Mouse (Mus musculus) heart, postnatal 10 days (tissue): ENCODE measurements around the gene Ap1s1. TPM values are rescaled to one million over a fixed set of nuclear protein-coding genes. Genes with fewer than 3 reads are reported as not detected.

Experiments used
- DNase-seq, 2 experiments: peaks; one replicate each; pipeline ENCODE4 v3.0.0; 2021
- intact Hi-C: fragments of 180-260 bp; cut with DNase I; formaldehyde crosslinking; loops from one replicate; pipeline ENCODE4 v1.15.1; 2025
- microRNA-seq, 2 experiments: library from miRNA; unstranded; fragments of <30 nt; microRNA quantifications; one replicate each; pipeline ENCODE4 v1.2.0; 2022
- total RNA-seq, 2 experiments: library from RNA; stranded (reverse); gene quantifications; 2 replicates each; pipeline ENCODE4 v1.2.3; 2021

Gene Ap1s1
- total RNA-seq, 2 experiments from 2014 or later: 59.7 to 65.0 TPM

DNA sequence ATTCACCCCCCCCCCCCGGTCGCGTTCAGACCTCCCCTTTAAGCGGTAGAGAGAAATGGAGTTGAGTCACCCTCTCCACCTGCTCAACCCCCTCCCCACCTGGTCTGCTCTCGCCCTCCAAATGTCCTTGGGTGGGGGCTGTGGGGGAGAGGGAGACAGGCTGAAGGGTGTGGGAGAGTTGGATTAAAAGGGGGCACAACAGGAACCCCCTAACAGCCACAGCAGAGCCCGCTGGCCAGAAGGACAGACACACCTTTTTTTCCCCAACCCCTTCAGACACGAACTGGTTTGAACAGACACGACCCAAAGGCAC lies 16.7 kb downstream of the Ap1s1 start:
- intact Hi-C loops: no loop called here
- DNase-seq: no peak

DNA sequence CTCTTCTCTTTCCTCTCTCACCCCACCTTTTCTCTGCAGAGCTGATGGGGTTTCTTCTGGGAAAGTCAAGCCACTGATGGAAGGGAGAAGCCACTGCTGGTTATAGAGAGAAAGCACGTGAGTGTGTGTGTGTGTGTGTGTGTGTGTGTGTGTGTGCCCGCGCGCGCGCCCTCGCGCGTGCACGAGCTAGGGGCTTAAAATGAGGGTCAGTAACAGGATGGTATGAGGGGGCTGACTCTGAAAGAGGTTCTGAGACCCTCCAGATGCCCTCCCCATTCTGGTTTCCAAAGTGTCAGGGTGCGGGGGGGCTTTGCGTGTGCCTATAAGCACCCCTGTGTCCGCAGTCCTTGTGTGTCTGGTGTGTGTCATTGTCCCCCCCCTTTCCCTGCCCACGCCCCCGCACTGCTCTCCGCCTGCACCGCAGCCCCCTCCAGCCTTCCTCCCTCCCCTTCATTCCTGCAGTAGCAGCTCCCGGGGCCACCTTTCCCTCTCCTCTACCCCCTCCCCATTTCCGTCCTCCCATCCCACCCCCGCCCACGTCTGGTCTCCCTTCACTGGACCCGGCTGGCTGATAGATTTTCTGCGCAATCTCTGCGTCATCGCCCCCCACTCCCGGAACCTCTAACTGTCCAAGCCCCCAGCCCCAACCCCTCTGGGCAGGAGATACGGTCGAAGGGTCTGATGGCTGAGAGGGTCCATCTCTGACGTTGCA lies 17.2 kb downstream of the Ap1s1 start:
- no peak for DNase-seq
- intact Hi-C loops: no loop called here

DNA sequence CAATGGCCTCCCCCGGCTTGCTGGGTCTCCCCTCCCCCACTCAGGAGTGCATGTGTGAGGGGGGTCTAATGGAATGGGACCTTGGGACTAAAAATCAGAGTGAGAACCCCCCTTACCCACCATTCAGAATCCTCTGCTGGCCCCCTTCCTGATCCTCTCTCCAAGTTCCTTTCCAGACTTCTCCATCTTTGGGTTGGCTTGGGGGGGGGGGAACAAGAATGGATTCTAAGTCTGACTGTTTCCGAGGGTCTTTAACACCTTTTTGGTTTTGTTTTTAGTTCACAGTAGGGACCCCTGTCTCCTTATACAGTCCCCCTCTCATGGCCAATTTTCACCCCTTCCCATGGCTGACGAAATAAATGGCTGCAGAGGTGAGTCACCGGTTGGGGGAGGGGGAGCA lies 19.8 kb downstream of the Ap1s1 start, which contains the start of gene Vgf:
TSS of gene Vgf (plus strand) at position 301 of the 400 bp plus-strand sequence.
- intact Hi-C loops: no loop called here
- no peak for DNase-seq

DNA sequence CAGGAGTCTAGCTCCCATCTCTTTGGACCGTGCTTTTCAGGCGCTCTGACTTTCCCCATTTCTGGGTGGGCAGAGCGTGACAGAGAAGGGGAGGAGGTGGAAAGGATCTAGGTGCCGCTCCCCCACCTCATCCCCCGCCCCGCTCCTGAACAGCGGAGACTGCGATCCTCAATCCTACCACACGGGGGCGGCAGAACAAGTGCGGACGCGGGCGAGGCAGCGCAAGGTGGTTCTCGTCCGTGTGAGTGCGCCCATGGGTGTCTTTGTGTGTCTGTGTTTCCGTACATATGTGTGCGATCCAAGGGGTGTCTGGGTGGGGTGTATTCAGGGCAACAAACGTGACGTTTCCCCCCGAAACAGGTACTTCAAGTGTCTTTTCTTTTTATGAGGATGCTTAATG lies 20.8 kb downstream of the Ap1s1 start:
- intact Hi-C loops: loop anchor here (1.0 to 2.0 kb wide), 2 partner anchors 38 to 82 kb away; no protein-coding TSS in a partner anchor
- DNase-seq: peak; percentile 77 to 89

DNA sequence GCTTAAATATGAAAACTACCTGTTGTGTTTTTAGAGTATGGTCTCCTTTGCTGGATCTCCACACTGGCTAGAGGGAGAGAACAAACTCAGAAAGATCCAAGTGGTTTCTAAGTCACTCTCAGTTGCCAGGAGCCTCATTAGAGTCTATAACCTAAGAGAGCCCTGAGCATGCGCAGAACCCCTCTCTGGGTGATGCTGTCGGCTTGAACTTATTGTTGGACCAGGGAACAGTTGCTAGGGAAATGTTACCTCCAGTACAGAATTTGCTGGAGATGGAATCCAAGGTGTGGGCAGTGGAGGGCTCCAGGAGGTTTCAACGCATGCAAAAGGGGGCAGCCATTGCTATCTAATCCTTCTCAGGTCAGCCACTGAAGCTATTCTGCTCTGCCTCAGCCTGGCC lies 21.6 kb downstream of the Ap1s1 start:
- no peak for DNase-seq
- intact Hi-C loops: loop anchor here (2.0 kb wide), 1 partner anchor 38 kb away; no protein-coding TSS in a partner anchor

DNA sequence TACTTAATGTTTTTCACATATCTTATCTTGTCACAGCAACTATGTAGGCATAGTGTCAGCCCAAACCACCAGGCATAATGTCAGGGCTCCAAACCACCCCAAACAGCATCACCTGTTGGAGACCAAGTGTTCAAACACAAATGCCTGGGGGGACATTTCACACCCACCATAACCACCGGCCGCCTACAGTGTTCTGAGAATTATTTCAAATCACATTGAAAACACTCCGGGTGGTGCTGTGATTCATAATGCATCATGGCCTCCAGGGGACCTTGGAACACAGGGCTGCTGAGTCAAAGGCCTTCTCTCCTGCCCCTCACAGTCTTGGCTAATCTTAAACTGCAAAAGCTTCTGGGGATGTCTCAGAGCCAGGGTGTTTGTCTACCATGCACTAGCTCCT lies 30.0 kb downstream of the Ap1s1 start:
- intact Hi-C loops: no loop called here
- DNase-seq: no peak

DNA sequence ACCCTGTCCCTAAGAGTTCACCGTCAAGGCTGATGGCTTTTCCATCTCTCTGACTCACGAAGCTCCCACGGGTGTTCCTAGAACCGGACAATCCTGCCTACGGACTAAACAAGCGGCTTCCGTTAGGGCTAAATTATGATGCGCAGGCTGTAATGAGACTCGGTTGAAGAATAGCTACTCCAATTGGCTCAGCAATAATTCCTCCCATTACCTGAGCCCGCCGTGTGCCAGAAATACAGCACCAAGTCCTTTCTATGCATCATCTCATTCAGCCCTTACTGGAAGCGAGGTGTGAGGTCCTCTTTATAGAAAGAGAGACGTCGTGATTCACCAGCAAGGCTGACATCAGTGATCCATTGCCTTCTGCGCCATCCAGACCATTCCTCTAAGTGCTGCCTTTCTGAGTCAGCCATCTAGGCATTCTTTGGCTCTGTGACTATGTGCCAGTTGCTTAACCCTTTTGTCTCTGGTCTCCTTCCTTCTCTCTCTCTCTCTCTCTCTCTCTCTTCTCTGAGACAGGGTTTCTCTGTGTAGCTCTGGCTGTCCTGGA lies 33.5 kb downstream of the Ap1s1 start:
- intact Hi-C loops: no loop called here
- DNase-seq: no peak

DNA sequence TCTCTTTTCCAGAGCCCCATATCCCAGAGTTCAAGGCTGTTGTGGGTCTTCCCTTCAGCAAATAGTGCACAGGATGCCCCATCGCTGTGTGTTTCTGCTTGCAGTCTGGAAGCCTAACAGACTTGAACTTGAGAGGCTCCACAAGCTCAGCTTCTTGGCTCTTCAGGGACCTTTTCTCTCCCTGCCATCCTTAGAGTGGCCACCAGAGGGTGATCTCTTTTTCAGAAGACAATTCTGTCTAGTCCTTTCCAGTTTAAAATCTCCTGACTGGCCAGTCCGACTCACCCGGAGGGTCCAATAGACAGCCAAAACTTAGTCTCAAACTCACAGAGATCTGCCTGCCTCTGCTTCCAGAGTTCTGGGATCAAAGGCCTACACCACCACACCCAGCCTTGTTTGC lies 35.9 kb downstream of the Ap1s1 start:
- intact Hi-C loops: no loop called here
- peak; percentile 56 to 72 for DNase-seq

DNA sequence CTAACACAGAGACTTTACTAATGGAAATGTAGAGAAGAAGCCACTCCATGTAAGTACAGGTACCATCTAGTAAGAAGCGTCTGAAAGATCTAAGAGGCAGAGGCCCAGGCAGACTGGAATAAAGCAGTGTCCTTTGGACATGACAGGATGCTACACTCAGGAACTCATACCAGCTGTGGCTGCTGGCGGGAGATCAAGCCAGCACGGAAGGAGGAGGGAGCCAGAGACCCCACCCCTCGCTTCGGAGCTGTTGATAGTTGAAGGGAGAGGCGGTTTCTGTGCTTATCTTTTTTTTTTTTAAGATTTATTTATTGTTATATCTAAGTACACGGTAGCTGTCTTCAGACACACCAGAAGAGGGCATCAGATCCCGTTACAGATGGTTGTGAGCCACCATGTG lies 38.7 kb downstream of the Ap1s1 start:
- intact Hi-C loops: no loop called here
- DNase-seq: no peak

DNA sequence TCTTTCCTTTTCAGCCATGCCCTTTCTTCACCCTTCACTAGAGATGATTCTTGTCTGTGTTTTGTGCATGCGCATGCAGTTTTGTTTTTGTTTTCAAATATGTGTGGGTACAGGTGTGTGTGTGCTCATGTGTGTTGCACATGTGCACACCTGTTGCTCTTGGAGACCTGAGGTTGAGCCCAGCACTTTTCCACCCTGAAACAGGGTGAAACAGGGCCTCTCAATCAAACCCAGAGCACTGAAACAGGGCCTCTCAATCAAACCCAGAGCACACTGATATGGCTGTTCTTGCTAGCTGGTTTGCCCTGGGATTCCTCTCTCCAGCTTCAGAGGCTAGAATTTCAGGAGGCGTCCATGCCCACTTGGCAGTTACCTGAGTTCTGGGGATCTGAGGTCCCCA lies 45.3 kb downstream of the Ap1s1 start:
- no peak for DNase-seq
- intact Hi-C loops: no loop called here

DNA sequence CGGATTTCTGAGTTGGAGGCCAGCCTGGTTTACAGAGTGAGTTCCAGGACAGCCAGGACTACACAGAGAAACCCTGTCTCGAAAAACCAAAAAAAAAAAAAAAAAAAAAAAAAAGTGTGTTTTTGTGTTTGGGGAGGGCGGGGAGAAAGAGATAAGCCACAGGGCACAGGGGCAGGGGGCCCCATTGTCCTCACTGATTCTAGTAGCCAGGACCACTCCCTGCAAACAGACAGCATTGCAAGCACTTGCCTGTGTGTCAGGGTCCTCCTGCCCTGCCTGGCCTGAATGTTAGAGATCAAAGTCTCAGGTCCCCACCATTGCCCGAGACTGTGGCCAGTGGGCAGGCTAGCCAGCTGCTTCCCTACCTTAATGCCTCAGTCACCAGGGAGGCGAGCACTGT lies 46.5 kb downstream of the Ap1s1 start:
- intact Hi-C loops: no loop called here

DNA sequence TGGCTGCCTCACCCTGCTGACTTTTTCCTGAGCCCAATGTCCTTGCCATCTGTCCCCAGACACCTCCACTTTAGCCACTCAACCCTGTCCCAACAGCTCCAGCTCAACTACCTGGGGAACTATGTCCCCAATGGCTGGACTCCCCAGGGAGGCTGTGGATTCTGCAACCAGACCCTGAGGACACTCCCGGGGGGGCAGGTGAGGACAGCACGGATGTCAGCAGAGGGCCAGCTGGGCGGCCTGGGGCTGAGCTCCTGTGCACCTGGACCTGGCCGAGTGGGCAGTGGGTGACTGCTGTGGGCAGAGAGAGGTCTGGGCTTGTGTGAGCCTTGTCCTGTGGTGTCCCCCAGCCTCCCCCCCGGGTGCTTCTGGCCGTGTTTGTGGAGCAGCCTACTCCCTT lies 56.1 kb downstream of the Ap1s1 start:
- no peak for DNase-seq
- intact Hi-C loops: no loop called here

More for the DNA sequence above, 46.5 kb downstream of the Ap1s1 start:
- no peak for DNase-seq

DNA sequence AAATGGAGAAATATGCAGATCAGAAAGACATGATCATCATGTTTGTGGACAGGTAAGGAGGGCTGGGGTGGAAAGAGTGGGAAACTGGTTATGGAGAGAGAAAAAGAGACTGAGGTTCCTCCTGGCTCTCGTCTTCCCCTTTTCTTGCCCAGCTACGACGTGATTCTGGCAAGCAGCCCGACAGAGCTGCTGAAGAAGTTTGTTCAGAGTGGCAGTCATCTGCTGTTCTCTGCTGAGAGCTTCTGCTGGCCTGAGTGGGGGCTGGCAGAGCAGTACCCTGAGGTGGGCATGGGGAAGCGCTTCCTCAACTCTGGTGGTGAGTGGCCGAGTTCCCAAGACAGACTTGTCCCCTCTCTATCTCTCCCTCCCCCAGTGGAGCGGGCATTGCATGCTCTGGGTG lies 57.5 kb downstream of the Ap1s1 start:
- DNase-seq: peak in 1 of 2 experiments; percentile 44
- intact Hi-C loops: no loop called here

DNA sequence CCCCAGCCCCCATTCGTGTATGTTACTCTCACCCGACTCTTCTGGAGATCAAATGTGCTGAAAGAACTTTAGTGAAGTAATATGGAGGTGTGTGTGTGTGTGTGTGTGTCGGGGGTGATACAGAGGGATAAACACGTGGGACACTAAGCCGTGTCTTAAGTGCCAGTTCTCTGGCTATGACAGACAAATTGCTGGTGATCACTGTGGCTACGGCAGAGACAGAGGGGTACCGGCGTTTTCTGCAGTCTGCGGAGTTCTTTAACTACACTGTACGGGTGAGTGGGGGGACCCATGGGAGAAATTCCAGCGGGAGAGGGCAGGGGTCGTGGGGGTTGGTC lies 58.0 kb downstream of the Ap1s1 start, which contains the start of gene Znhit1:
TSS of gene Znhit1 (minus strand) at position 88 of the 338 bp plus-strand sequence.
- intact Hi-C loops: no loop called here
- peak in 1 of 2 experiments; percentile 23 for DNase-seq

DNA sequence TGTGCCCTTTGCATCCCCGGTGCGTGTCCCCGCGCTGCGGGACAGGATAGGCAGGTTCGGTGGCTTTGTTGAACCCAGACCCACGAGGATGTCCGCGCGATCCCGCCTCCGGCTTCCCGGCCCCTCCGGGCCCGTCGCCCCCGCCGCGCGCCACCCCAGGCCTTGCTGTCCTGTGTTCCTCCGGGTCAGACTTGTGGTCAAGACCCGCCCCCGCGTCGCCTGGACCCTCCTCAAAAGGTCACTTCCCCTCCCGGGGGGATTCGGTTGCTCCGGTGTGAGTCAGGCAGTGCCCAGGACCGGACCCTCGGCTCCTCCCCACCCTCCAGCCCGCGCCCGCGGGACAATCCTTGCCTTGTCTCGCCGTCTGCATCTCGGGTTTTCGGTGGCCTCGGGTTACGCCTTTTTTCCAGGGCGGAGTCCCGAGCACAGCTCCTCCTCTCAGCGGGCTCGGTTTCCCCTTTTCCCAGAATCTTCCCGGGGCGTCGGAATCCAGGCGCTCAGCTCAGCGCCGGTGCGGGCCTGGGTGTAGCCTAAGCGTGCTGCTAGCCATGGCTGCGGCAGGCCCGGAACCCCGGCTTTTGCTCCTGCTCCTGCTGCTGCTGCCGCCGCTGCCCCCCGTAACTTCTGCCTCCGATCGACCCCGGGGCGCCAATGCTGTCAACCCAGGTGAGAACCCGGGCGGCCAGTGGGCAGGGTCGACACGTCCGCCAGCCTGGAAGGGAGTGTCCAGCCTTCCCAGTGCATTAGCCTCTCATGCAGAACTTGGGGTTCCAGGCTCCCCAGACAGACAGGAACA lies 58.6 kb downstream of the Ap1s1 start:
- intact Hi-C loops: no loop called here
- peak; percentile 84 to 89 for DNase-seq

DNA sequence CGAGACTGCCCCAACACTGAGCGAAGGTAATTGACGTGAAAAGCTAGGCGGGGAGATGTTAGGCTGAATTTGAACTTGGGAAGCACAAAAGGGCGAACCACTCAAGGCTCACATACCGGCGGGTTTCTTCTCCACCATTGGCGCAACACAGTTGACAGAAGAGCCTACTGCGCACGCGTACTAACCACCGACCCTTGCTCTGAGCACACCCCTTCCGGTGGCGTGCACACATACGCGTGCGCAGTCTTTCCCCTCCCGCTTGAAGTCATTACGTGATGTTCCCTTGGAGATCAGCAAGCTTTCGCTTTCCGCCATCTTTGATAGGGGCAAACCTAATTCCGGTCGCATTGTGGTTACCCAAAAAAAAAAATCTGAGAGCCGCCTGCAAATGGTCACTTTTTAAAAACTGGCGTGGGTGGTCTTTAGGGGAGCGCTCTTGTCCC lies 59.2 kb downstream of the Ap1s1 start, which contains the start of gene Plod3:
TSS of gene Plod3 (plus strand) at position 325 of the 443 bp plus-strand sequence.
- DNase-seq: peak; percentile 96 to 98
- intact Hi-C loops: no loop called here

Small RNA genes lying within 50 kb of the gene (microRNA-seq; reads per million reads assigned to microRNA genes)
- gene Mir702: 14.7 to 26.8 reads per million in 2 experiments

Other genes starting within 250 kb of the Ap1s1 start
- 10 to 100 TPM in 1 of 2 experiments, 1 to 10 TPM in 1; 9.7 to 12.7 TPM for gene Col26a1, start 162.9 kb downstream of the Ap1s1 start, total RNA-seq
- gene Ift22, start 138.0 kb downstream of the Ap1s1 start, total RNA-seq: 10 to 100 TPM; 14.4 to 17.2 TPM
- 100 to 1,000 TPM; 180 to 184 TPM for gene Fis1, start 92.9 kb downstream of the Ap1s1 start, total RNA-seq
- gene Cldn15, start 79.5 kb downstream of the Ap1s1 start, total RNA-seq: 1 to 10 TPM; 5.8 to 8.1 TPM
- 10 to 100 TPM; 45.0 to 47.1 TPM for gene Plod3, start 59.1 kb downstream of the Ap1s1 start, total RNA-seq
- gene Znhit1, start 58.1 kb downstream of the Ap1s1 start, total RNA-seq: 10 to 100 TPM; 51.6 to 53.4 TPM
- gene Vgf, start 19.7 kb downstream of the Ap1s1 start, total RNA-seq: not detected
- 10 to 100 TPM; 11.0 to 19.3 TPM for gene Serpine1, start 26.1 kb upstream of the Ap1s1 start, total RNA-seq
- gene Trim56, start 70.1 kb upstream of the Ap1s1 start, total RNA-seq: 10 to 100 TPM; 21.2 to 21.6 TPM
- not detected for gene Muc3, start 103.2 kb upstream of the Ap1s1 start, total RNA-seq
- under 1 TPM; 0.41 to 0.45 TPM for gene Muc3a, start 166.3 kb upstream of the Ap1s1 start, total RNA-seq
- gene Ache, start 241.4 kb upstream of the Ap1s1 start, total RNA-seq: 1 to 10 TPM; 4.6 to 4.8 TPM
- gene Ufsp1, start 248.5 kb upstream of the Ap1s1 start, total RNA-seq: 1 to 10 TPM; 8.8 to 10.0 TPM